Mouse (Mus musculus) hindbrain, postnatal 0 days (tissue): ENCODE data around the gene Cela3b. TPM values are rescaled to one million over a fixed set of nuclear protein-coding genes. Genes with fewer than 3 reads are reported as not detected.

Source experiments
- ATAC-seq: fragments of 200-750 bp; cut with Nextera tagmentation; 2 replicates; pipeline ENCODE4 v1.8.0; 2017; ENCODE audit warnings: mild to moderate bottlenecking, moderate TSS enrichment, moderate library complexity
- DNase-seq: peaks from one replicate; pipeline ENCODE4 v3.0.0-alpha.2; 2015; ENCODE audit warnings: low spot score
- H3K27ac ChIP-seq: fragments of 300-500 bp; sonication (generic); 2 replicates; pipeline ENCODE4 v1.5.1; 2014; ENCODE audit warnings: mild to moderate bottlenecking
- H3K27me3 ChIP-seq: fragments of 300-500 bp; sonication (generic); 2 replicates; pipeline ENCODE4 v1.6.1; 2014; ENCODE audit warnings: low read length, mixed read lengths; ENCODE audit not compliant: insufficient read depth
- H3K36me3 ChIP-seq: fragments of 300-500 bp; sonication (generic); 2 replicates; pipeline ENCODE4 v1.6.1; 2014; ENCODE audit warnings: low read length, mixed read lengths; ENCODE audit not compliant: insufficient read depth
- H3K4me1 ChIP-seq: fragments of 300-500 bp; sonication (generic); 2 replicates; pipeline ENCODE4 v1.6.1; 2014; ENCODE audit warnings: antibody characterized with exemption, low read length, mixed read lengths; ENCODE audit not compliant: insufficient read depth
- H3K4me2 ChIP-seq: fragments of 300-500 bp; sonication (generic); 2 replicates; pipeline ENCODE4 v1.6.1; 2014; ENCODE audit warnings: low read depth, mild to moderate bottlenecking, low read length, moderate library complexity, mixed read lengths
- H3K4me3 ChIP-seq: fragments of 300-500 bp; sonication (generic); 2 replicates; pipeline ENCODE4 v1.5.1; 2014; ENCODE audit warnings: low read length
- H3K9ac ChIP-seq: fragments of 300-500 bp; sonication (generic); replicated peaks from 2 replicates; pipeline ENCODE4 v1.6.1; 2014; ENCODE audit warnings: mild to moderate bottlenecking, low read length, moderate library complexity, mixed read lengths
- H3K9me3 ChIP-seq: fragments of 300-500 bp; sonication (generic); 2 replicates; pipeline ENCODE4 v1.6.1; 2016; ENCODE audit warnings: low read length, mixed read lengths
- CTCF ChIP-seq: IDR thresholded peaks from 2 replicates; pipeline ENCODE4 v1.5.1; 2016; ENCODE audit warnings: antibody characterized with exemption, control low read depth, low read depth
- WGBS: fragments of 180-500 bp; shearing (Covaris S2); extraction: QIAGEN DNeasy Blood & Tissue Kit; methylation state at CpG from one replicate; pipeline ENCODE4 v1.1.7; 2014; 5-methylcytosine and 5-hydroxymethylcytosine counted together
- polyA plus RNA-seq: library from polyadenylated mRNA; unstranded; fragments of >200 nt; fragmentation: Nextera tagmentation; extraction: Ambion mirVana; gene quantifications from 2 replicates; pipeline ENCODE4 v1.2.1, GENCODE M21; 2015
- total RNA-seq: library from RNA; depleted of rRNA; stranded (reverse); fragments of >200 nt; gene quantifications from 2 replicates; pipeline ENCODE4 v1.2.3, GENCODE M21; 2014; rRNA removed

The Cela3b gene
- not detected in 2 replicates for total RNA-seq
- not detected in 2 replicates for polyA plus RNA-seq

GRCm38 (mm10) chr4:137430502-137430901, at the start of gene Cela3b:
Cela3b (minus strand) TSS chr4:137430540.
- ATAC-seq (no peak), DNase-seq (no peak)
- Histone ChIP-seq H3K27me3 (no peaks in the 10 kb centered on the region), H3K27ac (no peak within 1 kb of the TSS), H3K4me3 (no peak within 1 kb of the TSS), H3K4me1 (no peaks in the 10 kb centered on the region), H3K9me3 (no peaks in the 10 kb centered on the region), H3K4me2 (no peak within 1 kb of the TSS), H3K36me3 (no peaks in the 10 kb centered on the region), H3K9ac (no peak within 1 kb of the TSS)
- WGBS = over 99% methylated on average over 4 of the region's 4 CpGs
- TF ChIP-seq CTCF = no peak

GRCm38 (mm10) chr4:137479757-137480156, 49.4 kb upstream of the Cela3b start:
- 12% methylated on average over 6 of the region's 6 CpGs for WGBS
- ATAC-seq (no peak), DNase-seq (no peak)
- TF ChIP-seq CTCF = no peak
- Histone ChIP-seq H3K4me2 (no peak overlapping the region), H3K27me3 (no peaks in the 10 kb centered on the region), H3K27ac (no peak overlapping the region), H3K4me3 (no peak overlapping the region), H3K9ac (no peak overlapping the region), H3K36me3 (no peaks in the 10 kb centered on the region), H3K4me1 (peaks cover 12% of the 10 kb centered on the region; the same call in 1 of the 2 replicates), H3K9me3 (no peaks in the 10 kb centered on the region)

GRCm38 (mm10) chr4:137478306-137478705, 48.0 kb upstream of the Cela3b start:
- Histone ChIP-seq H3K4me2 (no peak overlapping the region), H3K36me3 (no peaks in the 10 kb centered on the region), H3K9me3 (no peaks in the 10 kb centered on the region), H3K27ac (no peak overlapping the region), H3K27me3 (no peaks in the 10 kb centered on the region), H3K4me3 (no peak overlapping the region), H3K4me1 (peaks cover 12% of the 10 kb centered on the region; the same call in 1 of the 2 replicates), H3K9ac (no peak overlapping the region)
- DNase-seq (no peak), ATAC-seq (no peak)
- no peak for TF ChIP-seq CTCF
- WGBS = 72% methylated on average over 5 of the region's 5 CpGs

DNA sequence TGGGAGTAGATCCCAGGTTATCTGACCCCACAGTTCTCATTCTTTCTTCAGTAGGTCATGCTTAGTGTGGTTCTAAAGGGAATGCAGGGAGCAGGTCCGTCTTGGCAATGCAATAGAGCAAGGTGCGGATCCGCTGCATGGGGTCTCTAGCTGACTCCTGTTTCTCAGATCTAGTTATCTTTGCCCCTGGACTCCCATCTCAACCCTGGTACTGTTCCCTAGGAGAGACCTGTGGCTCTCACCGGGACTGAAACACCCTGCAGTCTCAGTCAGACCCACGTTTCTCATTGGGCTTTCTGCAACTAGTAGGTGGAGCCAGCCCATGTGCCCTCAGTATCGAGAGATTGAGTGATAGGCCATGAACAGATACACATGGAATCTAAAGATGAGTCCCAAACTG, 47.3 kb upstream of the Cela3b start:
- Histone ChIP-seq H3K4me1 (peaks cover 12% of the 10 kb centered on the region; the same call in 1 of the 2 replicates), H3K4me3 (no peak overlapping the region), H3K9ac (no peak overlapping the region), H3K27ac (no peak overlapping the region), H3K27me3 (no peaks in the 10 kb centered on the region), H3K36me3 (no peaks in the 10 kb centered on the region), H3K9me3 (no peaks in the 10 kb centered on the region), H3K4me2 (no peak overlapping the region)
- TF ChIP-seq CTCF = no peak
- 68% methylated on average over 6 of the region's 6 CpGs for WGBS
- ATAC-seq (no peak), DNase-seq (no peak)

- Histone ChIP-seq H3K27ac (no peak overlapping the region), H3K27me3 (no peaks in the 10 kb centered on the region), H3K9ac (no peak overlapping the region), H3K4me3 (no peak overlapping the region), H3K4me1 (peaks cover 12% of the 10 kb centered on the region; the same call in 1 of the 2 replicates), H3K36me3 (no peaks in the 10 kb centered on the region), H3K4me2 (peak overlapping the region; percentile 25; the same call in 1 of the 2 replicates), H3K9me3 (no peaks in the 10 kb centered on the region)
- DNase-seq (no peak), ATAC-seq (no peak)
- 22% methylated on average over 17 of the region's 17 CpGs for WGBS
- no peak for TF ChIP-seq CTCF
Observed at GRCm38 (mm10) chr4:137476761-137477237, 46.5 kb upstream of the Cela3b start.

DNA sequence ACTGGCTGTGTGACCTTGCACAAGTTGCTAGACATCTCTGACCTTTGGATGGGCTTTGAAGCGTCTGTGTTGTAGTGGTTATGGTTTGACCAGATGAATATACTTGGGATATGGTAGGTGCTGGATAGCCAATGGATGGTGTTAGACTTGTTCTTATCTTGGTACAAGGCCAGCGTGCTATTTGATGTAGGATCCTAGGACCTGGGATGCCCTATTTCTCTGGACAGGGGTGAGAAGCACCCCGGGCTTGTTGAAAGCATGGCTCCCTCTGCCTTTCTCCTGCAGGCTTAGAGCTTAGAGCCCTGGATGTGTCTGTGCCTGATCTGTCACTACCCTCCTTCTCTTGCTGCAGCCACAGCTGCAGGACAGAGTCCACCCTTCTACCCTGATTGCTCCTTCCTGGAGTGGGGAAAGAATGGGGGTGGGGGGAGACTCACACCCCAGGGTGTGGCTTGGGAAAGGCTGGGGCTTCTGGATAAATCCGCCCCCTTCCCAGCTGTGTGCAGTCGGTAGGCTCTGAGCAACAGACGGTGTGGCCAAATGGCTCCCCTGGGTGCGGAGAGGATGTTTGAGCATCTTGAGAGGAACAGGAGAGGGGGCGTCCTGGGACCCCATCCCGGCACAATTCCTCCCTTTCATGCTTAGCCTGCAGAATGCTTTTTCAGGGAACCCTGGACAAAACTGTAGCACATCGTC, 45.9 kb upstream of the Cela3b start:
- Histone ChIP-seq H3K4me3 (no peak overlapping the region), H3K9me3 (no peaks in the 10 kb centered on the region), H3K4me1 (peaks cover 12% of the 10 kb centered on the region; the same call in 1 of the 2 replicates), H3K4me2 (peak overlapping the region; percentile 25), H3K27ac (no peak overlapping the region), H3K27me3 (no peaks in the 10 kb centered on the region), H3K9ac (no peak overlapping the region), H3K36me3 (no peaks in the 10 kb centered on the region)
- 34% methylated on average over 10 of the region's 10 CpGs for WGBS
- TF ChIP-seq CTCF = no peak
- ATAC-seq (no peak), DNase-seq (no peak)
